Mouse (Mus musculus): ENCODE measurements around the gene Milr1. TPM values are rescaled to one million over a fixed set of nuclear protein-coding genes. Genes with fewer than 3 reads are reported as not detected.
"Not testable (repeated sequence)": the region's sequence is repeated elsewhere in the genome, so short reads cannot be mapped to it uniquely, and the experiment has no call there.

Milr1 gene
- polyA plus RNA-seq, 1 experiment, result 3.0 TPM

DNA sequence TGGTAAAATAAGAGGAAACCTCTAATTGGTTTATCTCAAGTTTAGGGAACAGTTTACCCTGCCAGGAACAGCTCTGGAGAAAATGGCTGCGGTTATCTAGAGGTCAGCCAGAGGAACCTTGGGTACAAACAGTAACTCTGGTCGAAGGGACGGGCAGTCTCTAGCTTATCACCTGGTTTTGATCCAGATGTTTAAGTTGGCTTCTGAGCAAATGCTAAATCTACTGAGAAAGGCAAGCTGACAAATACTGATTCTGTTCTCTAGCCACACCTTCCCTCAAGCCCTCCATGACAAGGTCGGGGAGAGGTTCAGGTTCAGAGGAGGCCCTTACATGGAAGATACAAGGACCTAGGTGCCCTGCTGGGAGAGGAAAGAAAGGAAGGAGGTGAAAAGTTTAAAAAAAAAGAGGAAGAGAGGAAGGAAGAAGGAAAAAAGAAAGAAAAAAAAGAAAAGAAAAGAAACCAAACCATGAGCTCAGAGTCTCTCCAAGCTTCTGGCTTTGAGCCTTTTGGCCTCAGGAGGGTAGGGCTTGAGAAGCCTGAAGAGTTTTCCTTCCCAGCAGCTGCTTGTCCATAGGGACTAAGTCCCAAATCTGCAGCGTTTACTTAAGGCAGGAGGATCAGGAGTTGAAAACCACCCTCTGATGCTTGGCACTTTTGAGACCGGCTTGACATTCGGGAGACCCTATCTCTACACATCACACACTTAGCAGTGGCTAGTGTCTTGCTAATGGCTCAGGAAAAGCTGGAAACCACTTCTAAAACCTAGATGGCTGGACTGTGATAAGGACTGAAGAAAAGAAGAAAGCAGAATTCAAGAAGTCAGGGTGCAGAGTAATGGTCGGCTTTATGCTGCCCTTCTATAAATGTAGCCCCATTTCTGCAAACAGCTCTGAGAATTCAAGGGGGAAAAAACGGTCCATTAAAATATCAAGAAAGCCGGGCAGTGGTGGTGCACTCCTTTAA, 22.3 kb upstream of the Milr1 start:
- WGBS, result 69% methylated on average over 10 of the region's 10 CpGs
- H3K4me1 ChIP-seq (ENCODE audit: control insufficient read depth, insufficient read depth, low read length), result peaks cover 5% of the 10 kb centered on the region
- no peak for DNase-seq
- no peak overlapping the region for H3K4me3 ChIP-seq (replicated peaks; ENCODE audit: extremely low read depth, low read depth, low read length)
- no peak for TF ChIP-seq POLR2A (IDR thresholded peaks at IDR 0.05; ENCODE audit: borderline replicate concordance, extremely low read depth, low read depth, low read length)
- TF ChIP-seq CTCF (IDR thresholded peaks at IDR 0.05; ENCODE audit: insufficient read depth, low read length), result no peak

DNA sequence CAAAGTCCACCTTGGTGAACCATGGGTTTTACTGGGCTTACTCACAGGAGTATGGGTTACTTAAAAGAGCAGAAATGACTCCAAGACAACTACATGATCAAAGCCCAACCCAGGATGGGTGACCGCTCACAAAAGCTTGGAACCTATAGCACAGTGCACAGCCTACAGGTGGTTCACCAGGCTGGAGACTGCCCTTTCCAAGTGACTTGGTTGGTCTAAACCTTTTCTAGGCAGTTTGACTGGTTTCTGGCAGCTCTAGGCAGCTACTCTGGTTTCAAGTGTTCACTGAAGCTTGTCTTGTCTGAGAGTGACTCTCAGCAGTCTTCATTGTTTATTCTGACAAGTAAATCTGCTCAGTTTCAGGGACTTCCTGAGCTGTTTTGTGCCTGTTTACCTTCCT, 21.4 kb upstream of the Milr1 start:
- no peak for TF ChIP-seq POLR2A (IDR thresholded peaks at IDR 0.05; ENCODE audit: borderline replicate concordance, extremely low read depth, low read depth, low read length)
- TF ChIP-seq CTCF (IDR thresholded peaks at IDR 0.05; ENCODE audit: insufficient read depth, low read length), result no peak
- Histone ChIP-seq H3K4me3 (replicated peaks; ENCODE audit: extremely low read depth, low read depth, low read length) (no peak overlapping the region), H3K4me1 (ENCODE audit: control insufficient read depth, insufficient read depth, low read length) (peaks cover 6% of the 10 kb centered on the region)
- no peak for DNase-seq
- WGBS, result 97% methylated on average over 1 of the region's 1 CpGs

DNA sequence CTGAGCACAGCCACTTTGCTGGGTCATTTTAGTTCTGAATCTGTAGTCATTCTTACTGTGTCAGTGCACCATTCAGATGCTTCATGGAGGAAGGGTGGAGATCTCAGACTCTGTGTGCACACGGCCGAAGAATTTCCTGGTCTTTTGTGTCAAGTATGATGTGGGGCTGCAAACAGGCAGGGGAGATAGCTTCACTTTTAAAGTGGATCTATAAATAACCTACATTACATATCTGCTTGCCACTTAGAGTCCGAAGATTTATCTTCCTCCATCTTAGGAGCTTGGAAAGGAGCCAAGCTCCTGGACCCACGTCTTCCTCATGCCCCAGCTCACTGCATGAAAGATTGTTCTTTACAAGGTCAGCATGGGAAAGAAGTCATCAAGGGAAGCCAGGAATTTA, 20.3 kb upstream of the Milr1 start:
- TF ChIP-seq POLR2A (IDR thresholded peaks at IDR 0.05; ENCODE audit: borderline replicate concordance, extremely low read depth, low read depth, low read length) (no peak), CTCF (IDR thresholded peaks at IDR 0.05; ENCODE audit: insufficient read depth, low read length) (no peak)
- Histone ChIP-seq H3K4me3 (replicated peaks; ENCODE audit: extremely low read depth, low read depth, low read length) (no peak overlapping the region), H3K4me1 (ENCODE audit: control insufficient read depth, insufficient read depth, low read length) (peaks cover 6% of the 10 kb centered on the region)
- no peak for DNase-seq
- 25% methylated on average over 4 of the region's 4 CpGs for WGBS

DNA sequence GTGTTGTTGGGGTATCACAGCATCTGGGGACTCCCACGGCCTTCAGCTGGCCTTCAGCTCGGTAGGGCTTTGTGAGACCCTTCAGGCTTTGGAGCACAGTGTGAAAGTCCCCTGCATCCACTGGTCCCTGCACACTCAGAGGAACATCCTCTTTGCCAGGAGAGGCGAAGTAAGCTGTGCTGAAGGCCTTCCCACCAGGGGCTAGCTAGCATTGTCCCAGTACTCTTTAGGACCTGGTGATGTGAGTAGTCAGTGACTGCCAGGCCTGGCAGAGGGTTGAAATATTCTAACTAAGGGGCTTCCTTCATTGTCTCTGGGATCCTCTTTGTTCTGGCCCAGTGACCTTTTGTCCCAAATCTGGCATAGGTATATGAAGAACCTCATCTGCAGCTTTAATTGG, 14.4 kb upstream of the Milr1 start:
- 0 out of 2 replicates have a peak, but pooled peaks cover 2% of the 10 kb centered on the region for H3K4me1 ChIP-seq (ENCODE audit: control insufficient read depth, insufficient read depth, low read length)
- no peak overlapping the region for H3K4me3 ChIP-seq (replicated peaks; ENCODE audit: extremely low read depth, low read depth, low read length)
- WGBS, result 84% methylated on average over 3 of the region's 3 CpGs
- TF ChIP-seq CTCF (IDR thresholded peaks at IDR 0.05; ENCODE audit: insufficient read depth, low read length) (no peak), POLR2A (IDR thresholded peaks at IDR 0.05; ENCODE audit: borderline replicate concordance, extremely low read depth, low read depth, low read length) (no peak)
- no peak for DNase-seq

DNA sequence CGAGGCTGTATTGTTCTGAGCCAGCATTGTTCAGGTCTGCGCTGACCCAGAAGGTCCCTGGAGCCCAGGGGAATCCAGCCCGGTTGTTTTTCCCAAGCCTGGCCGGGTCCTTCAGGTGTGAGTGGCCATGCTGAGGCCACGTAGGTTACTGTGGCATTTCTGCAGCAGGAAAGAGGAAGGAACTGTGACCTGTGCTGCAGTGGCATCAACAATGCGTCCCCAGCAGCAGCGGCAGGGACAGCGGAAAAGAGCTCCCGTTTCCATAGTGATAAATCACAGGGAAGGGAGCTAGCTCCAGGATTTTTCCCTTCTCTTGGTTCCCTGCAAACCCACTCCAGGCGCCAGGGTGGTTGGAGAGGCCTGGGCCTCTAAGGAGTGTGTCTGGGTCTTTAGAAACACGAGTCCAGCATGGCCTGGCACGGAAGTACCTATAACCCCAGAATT, 13.8 kb upstream of the Milr1 start:
- no peak overlapping the region for H3K4me3 ChIP-seq (replicated peaks; ENCODE audit: extremely low read depth, low read depth, low read length)
- H3K4me1 ChIP-seq (ENCODE audit: control insufficient read depth, insufficient read depth, low read length), result 0 out of 2 replicates have a peak, but pooled peaks cover 2% of the 10 kb centered on the region
- DNase-seq, result no peak
- no peak for TF ChIP-seq POLR2A (IDR thresholded peaks at IDR 0.05; ENCODE audit: borderline replicate concordance, extremely low read depth, low read depth, low read length)
- no peak for TF ChIP-seq CTCF (IDR thresholded peaks at IDR 0.05; ENCODE audit: insufficient read depth, low read length)
- WGBS, result 34% methylated on average over 12 of the region's 12 CpGs

DNA sequence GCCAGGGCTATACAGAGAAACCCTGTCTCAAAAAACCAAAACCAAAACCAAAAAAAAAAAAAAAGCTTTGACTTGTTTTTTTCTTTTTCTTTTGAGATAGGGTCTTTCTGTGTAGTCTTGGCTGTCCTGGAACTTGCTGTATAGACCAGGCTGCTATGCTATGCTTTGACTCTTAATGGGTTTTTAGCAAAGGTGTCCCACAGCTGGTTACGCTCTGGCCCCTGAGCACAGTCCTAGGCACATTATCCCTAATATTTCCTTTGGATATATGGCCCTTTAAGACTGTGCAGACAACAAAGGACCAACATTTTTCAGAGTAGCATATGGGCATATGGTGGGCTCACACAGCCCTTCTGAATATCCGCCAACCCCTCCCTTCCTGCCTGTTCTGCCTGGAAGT, 11.9 kb upstream of the Milr1 start:
- DNase-seq, result no peak
- 89% methylated on average over 2 of the region's 2 CpGs for WGBS
- Histone ChIP-seq H3K4me1 (ENCODE audit: control insufficient read depth, insufficient read depth, low read length) (no peaks in the 10 kb centered on the region), H3K4me3 (replicated peaks; ENCODE audit: extremely low read depth, low read depth, low read length) (no peak overlapping the region)
- TF ChIP-seq CTCF (IDR thresholded peaks at IDR 0.05; ENCODE audit: insufficient read depth, low read length), result no peak
- no peak for TF ChIP-seq POLR2A (IDR thresholded peaks at IDR 0.05; ENCODE audit: borderline replicate concordance, extremely low read depth, low read depth, low read length)

DNA sequence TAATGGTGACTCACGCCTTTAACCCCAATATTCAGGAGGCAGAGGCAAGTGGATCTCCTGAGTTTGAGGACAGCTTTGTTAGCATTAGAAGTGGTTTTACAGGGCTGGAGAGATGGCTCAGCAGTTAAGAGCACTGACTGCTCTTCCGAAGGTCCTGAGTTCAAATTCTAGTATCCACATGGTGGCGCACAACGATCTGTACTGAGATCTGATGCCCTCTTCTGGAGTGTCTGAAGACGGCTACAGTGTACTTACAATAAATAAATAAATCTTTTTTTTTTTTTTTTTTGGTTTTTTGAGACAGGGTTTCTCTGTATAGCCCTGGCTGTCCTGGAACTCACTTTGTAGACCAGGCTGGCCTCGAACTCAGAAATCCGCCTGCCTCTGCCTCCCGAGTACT, 10.3 kb upstream of the Milr1 start:
- H3K4me3 ChIP-seq (replicated peaks; ENCODE audit: extremely low read depth, low read depth, low read length); DNase-seq; H3K4me1 ChIP-seq (ENCODE audit: control insufficient read depth, insufficient read depth, low read length): not testable (repeated sequence)
- 86% methylated on average over 7 of the region's 8 CpGs for WGBS

DNA sequence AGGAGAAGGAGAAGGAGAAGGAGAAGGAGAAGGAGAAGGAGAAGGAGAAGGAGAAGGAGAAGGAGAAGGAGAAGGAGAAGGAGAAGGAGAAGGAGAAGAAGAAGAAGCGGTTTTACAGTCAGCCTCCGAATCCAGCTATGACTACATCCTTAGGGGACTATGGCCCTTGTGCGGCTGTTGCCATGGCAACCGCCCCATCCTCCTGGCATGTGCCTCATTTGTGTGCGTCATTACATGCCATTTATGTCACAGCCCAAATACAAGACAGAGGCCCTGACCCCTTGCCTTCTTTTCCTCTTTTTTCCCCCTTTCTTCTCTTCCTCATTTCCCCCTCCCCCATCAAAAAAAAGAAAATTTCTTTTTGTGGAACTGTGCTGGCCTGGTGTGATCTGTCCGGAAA, 9.8 kb upstream of the Milr1 start:
- TF ChIP-seq POLR2A (IDR thresholded peaks at IDR 0.05; ENCODE audit: borderline replicate concordance, extremely low read depth, low read depth, low read length) (no peak), CTCF (IDR thresholded peaks at IDR 0.05; ENCODE audit: insufficient read depth, low read length) (no peak)
- H3K4me3 ChIP-seq (replicated peaks; ENCODE audit: extremely low read depth, low read depth, low read length), result no peak overlapping the region
- no peaks in the 10 kb centered on the region for H3K4me1 ChIP-seq (ENCODE audit: control insufficient read depth, insufficient read depth, low read length)
- WGBS, result 75% methylated on average over 6 of the region's 6 CpGs
- DNase-seq, result no peak

DNA sequence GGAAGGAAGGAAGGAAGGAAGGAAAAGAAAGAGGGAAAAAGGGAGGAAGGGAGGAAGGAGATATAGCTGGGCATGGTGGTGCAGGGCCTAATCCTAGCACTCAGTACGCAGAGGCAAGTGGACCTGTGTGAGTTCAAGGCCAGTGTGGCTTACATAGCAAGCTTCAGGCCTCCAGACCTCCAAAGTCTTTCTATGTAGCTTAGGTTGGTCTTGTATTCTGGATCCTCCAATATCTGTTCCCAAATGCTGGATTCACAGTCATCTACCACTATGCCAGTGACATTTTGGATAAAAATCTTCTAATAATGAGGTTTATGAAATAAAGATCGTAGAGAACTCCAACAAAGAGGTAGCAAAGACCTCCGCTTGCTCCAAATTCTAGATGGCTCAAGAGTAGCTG, 9.2 kb upstream of the Milr1 start:
- no peak for DNase-seq
- TF ChIP-seq POLR2A (IDR thresholded peaks at IDR 0.05; ENCODE audit: borderline replicate concordance, extremely low read depth, low read depth, low read length), result no peak
- TF ChIP-seq CTCF (IDR thresholded peaks at IDR 0.05; ENCODE audit: insufficient read depth, low read length), result no peak
- WGBS, result 93% methylated on average over 3 of the region's 3 CpGs
- no peaks in the 10 kb centered on the region for H3K4me1 ChIP-seq (ENCODE audit: control insufficient read depth, insufficient read depth, low read length)
- H3K4me3 ChIP-seq (replicated peaks; ENCODE audit: extremely low read depth, low read depth, low read length), result no peak overlapping the region

DNA sequence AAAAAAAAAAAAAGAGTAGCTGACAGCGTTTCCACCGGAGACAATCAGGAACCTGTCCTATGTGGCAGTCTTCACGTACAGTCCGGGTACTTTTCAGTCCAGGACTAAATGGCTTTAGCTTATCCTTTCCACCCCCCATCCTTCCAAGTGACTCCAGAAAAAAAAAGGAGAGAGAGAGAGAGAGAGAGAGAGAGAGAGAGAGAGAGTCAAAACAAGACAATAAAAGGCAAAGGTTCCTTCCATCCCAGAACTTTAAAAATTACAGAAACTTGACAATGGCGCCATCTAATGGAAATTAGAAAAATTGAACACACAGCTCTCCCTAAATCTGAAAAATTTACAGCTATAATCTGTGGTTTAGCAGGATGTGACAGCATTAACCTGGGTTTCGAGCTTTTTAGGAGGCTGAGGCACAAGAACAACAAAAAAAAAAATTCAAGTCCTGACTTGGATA, 8.6 kb upstream of the Milr1 start:
- no peak overlapping the region for H3K4me3 ChIP-seq (replicated peaks; ENCODE audit: extremely low read depth, low read depth, low read length)
- TF ChIP-seq POLR2A (IDR thresholded peaks at IDR 0.05; ENCODE audit: borderline replicate concordance, extremely low read depth, low read depth, low read length) (no peak), CTCF (IDR thresholded peaks at IDR 0.05; ENCODE audit: insufficient read depth, low read length) (no peak)
- DNase-seq, result no peak
- H3K4me1 ChIP-seq (ENCODE audit: control insufficient read depth, insufficient read depth, low read length), result no peaks in the 10 kb centered on the region
- 29% methylated on average over 6 of the region's 6 CpGs for WGBS

All from lung, adult 2 months (tissue).